Mouse (Mus musculus): Measurements from ENCODE around the gene H2afx.

DNA sequence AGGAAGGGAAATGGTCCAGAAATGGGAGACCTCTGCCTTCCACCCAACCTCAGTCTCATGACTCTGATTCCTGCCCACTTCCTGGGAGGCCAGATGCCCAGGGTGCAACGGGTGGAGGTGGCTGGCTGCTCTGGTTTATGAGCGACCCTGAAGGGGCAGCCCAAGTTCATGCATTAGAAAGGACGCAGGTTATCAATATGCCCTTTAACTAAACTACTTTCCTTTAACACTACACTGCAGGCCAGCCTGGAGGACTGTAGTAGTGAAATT lies 15.7 kb upstream of the H2afx start:
- TF ChIP-seq POLR2A (IDR thresholded peaks at IDR 0.05; ENCODE audit: low read depth, low read length) (no peak), CTCF (conservative IDR thresholded peaks at IDR 0.05; ENCODE audit: insufficient read depth, insufficient read length, low read depth, low read length) (no peak)
